Mouse (Mus musculus) spleen, postnatal 14 days (tissue): ENCODE data around the gene Sema4b.

Experiments
- DNase-seq, 2 experiments: peaks; one replicate each; pipeline ENCODE4 v3.0.0; 2021 to 2022; ENCODE audit warnings: low spot score in 2 of 2

Sema4b gene

DNA sequence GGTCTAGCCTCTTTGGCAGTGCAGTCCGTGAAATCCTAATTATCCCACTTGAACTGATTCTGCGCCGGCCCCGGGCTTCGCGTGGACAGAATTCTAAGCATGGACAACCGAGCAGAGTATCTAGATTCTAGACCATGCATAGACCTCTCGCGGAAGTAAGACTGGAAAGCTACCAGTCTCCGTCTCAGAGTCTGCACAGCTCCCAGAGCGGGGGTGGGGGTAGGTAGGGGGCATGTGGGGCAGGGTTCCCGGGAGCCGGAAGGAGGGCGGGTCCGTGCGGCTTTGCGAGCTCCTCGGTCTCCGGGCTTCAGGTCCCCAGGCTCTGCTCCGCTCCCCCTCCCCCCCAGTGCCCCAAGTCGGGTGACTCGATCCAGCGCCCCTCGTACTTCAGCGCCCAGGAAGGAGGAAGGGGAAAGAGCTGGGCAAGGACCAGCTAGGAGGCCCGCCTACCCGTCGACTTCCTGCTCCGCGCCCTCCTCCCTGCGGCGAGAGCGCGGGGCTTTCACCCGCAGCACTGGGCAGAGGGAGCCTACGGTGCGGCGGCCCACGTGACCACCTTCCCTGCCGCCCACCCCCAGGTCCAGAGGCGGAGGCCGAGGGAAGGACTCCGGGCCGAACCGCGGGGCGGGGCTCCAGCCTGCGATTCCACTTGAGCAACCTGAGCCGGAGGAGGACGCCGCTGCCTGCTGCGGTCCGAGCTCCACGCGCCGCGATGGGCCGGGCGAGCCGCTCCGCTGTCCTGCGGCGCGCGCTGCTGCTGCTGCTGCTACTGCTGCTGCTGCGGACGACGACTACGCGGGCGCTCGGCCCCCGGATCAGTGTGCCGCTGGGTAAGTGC is 11.5 kb downstream of the Sema4b start:
- DNase-seq: peak; percentile 67 to 68

GRCm38 (mm10) chr7:80198863-80199262 is 12.2 kb downstream of the Sema4b start:
- no peak for DNase-seq

DNA sequence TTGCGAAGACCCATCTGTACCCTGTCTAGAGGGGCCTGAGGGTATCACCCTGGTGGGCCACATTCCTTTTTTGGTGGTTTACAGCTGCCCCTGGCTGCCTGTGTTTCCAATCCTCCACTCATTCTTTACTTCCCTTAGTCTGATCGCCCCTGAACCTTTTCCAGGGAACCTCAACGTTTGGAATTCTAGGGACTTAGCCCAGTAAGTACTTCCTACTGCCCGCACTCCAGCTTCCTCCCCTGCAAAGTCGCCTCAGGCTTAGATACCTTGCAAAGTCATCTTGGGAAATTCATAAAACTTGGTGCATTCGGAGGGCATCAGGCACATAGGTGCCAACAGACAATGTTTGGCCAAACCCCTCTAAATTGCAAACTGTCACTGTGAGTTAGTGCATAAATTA is 12.6 kb downstream of the Sema4b start:
- no peak for DNase-seq

- no peak for DNase-seq
These were observed 13.4 kb downstream of the Sema4b start for GRCm38 (mm10) chr7:80199851-80200587.

DNA sequence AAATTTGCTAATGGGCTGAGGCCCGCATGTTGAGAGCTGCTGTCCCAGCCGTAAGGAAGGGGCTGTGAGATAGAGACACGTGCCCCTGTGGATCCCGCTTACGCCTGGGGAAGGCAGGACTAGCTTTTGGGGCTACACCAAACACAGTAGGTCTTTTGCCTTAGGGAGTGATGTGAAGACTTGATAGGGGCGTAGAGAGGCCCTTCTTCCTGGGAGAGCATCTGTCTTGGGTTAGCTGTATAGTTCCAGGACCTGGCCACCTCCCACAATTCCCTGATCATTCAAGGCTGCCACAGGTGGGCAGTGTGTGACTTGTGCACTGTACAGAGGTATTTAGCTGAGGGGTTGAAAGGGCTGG is 13.9 kb downstream of the Sema4b start:
- no peak for DNase-seq

GRCm38 (mm10) chr7:80200963-80201539 is 14.4 kb downstream of the Sema4b start:
- no peak for DNase-seq

DNA sequence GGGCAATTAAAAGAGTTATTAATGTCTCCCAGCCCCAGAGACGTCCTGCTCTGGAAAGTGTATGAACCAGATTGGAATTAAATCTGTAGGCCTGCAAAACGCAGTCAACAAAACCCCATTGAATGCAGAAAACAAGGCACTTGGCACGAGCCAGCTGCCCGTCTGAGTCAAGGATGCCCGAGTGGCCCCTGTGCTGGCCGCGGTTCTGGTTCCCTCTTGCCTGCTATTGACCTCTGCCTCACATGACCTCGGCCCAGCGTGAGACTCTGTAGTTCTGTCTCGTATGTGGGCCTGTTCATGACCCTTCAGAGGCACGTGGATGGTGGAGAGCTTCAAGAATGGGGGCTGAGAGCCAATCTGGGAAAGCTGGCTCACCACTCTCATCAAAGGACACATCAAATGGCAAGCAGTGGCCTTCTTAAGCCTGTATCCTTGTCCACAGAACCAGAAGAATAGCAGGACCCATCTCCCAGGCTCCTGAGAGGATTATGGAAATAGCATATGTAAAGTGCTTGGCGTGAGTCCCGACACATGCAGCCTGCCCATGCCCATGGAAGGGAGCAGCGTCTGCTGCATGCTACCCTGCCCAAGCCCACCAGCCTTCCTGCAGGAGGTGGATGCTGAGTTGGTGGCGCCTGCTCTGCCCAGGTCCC is 15.4 kb downstream of the Sema4b start:
- DNase-seq: no peak

- DNase-seq: no peak
These were observed 16.3 kb downstream of the Sema4b start for GRCm38 (mm10) chr7:80202961-80203360.

GRCm38 (mm10) chr7:80203638-80204096 is 17.0 kb downstream of the Sema4b start:
- peak in 1 of 2 experiments; percentile 34 for DNase-seq

GRCm38 (mm10) chr7:80204362-80204761 is 17.7 kb downstream of the Sema4b start:
- no peak for DNase-seq

- DNase-seq: no peak
These were observed 18.3 kb downstream of the Sema4b start for GRCm38 (mm10) chr7:80204961-80205360.

DNA sequence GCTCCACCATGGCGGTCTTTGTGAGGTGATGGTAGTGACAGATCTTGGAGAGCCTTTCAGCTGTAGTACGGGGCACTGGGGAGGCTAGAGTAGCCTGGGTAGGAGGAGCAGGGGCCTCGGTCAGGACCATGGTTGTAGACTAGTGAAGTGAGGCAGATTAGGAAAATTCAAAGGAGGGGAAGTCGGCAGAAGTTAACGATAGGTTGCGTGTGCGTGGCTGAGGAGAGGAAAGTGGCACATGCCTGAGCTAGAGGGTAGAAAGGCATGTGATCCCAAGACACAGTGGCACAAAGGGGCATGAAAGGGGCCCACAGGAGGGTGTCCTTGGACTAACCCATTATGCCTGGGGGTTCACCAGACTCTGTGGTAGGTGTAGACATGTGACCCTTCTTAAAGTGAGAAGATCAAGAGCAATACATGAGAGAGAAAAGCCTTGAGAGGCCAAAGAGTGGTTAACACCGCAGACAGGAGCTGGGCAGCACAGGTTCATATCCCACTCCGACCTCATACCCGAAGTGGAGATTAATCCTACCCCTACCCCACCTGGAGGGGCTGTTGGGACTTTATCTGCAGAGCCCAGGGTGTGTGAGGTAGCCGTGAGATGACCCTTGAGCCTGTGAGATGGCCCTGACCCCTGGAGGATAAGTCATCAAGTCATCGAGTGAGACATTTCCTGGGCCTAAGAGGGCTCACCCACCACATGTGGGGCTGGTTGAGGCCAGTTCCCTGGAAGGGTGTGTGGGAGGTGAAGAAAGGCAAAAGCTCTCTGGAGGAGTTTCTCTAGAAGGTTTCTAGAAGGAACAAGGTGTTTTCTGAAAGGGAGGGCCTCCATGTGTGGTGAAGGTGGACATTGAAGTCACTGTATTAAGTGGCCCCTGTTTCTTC is 19.3 kb downstream of the Sema4b start:
- DNase-seq: no peak

- no peak for DNase-seq
These were observed 20.7 kb downstream of the Sema4b start for GRCm38 (mm10) chr7:80207314-80207731.

DNA sequence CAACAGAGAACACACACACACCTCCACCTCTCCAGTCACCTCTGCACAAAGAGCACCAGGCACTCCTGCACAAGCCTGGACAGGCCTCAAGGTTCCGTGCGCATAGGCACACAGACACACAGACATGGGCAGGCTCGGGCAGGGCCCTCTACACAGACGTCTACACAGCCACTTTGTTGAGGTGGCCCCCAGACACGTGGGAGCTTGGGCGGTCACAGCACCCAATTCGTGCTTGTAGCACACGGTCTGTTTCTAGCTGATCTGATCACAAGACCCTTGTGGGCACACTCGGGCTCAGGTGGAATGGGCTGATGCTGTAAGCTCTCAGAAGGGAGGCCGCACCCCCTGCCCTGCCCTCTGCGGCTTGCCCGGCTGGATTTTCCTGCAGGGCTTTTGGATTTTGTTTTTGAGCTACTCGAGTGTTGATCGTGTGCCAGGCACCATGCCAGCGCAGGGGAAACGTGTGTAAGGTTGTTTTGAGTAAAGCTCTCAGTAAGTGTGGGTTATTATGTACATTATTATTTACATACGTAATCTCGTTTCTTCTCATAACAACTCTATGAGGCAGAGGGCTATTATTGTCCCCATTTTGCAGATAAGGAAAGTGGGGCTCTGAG is 21.5 kb downstream of the Sema4b start:
- DNase-seq: no peak

DNA sequence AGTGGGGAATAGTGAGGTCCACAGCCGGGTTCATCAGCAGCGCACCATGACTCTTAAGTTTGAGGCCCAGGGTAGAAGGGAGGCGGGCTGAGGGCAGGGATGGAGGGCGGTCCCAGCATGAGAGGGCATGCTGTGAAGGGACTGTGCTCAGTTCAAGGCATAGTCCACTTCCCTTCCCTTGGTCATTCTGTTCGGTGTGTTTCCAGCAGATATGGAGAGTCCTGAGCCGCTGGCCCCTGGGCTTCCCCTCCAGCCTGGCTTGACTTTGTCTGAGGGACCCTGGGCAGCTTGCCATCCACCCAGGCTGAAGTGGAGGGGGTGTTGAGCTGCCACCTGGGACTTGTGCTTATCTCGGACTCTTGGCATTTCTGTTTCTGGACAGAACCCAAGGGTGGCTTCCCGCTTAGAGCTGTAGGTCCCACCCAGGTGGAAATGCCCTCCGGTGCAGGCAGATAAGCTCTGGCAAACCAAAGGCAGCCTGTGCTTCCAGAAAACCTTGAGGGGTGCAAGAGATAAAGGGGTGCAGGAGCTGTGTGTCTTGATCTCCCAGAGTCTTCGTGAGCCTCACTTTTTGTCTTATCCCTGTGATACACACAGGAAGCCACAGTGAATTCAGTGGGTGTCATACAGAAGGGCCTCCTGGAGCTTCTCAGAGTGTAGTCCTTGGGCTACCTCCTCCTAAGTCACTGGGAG is 22.2 kb downstream of the Sema4b start:
- DNase-seq: peak; percentile 74 to 80

DNA sequence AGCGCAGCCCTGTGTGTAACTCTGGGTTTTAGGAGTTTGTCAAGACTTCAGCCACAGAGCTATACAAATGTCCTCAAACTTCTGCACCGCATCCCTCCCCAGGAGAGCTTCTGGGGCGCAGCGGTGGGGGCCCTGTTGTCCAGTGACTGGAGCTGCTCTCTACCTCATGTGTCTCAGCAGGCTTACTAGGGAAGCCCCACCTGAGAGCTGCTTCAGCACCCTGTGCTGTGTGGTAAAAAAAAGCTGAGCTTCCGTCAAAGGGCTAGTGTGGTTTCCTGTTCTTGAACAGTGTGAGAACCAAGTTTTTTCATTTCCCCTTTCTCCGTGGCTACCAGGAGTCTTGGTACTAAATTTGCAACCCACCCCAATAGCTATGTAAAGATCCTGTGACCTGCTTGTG is 23.0 kb downstream of the Sema4b start:
- peak in 1 of 2 experiments; percentile 53 for DNase-seq

GRCm38 (mm10) chr7:80210982-80211381 is 24.3 kb downstream of the Sema4b start:
- DNase-seq: no peak

- DNase-seq: no peak
These were observed 27.0 kb downstream of the Sema4b start for GRCm38 (mm10) chr7:80213604-80214003.

DNA sequence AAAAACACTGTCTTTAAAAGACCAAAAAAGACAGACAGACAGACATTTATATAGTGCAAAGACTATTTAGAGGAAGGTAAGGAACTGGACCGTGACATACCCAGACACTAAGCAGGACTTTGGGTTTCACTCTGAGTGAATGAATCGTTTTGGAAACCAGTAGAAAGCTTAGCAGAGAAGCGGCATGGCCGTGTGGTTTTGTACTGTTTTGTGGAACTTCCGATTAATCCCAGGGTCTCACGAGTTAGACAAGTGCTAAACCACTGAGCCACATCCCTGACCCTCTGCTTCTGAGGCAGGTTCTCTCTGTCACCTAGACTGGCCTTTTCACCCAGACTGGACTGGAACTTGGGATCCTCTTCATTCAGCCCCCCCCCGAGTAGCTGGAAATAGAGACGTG is 27.8 kb downstream of the Sema4b start:
- no peak for DNase-seq

GRCm38 (mm10) chr7:80215398-80215797 is 28.8 kb downstream of the Sema4b start:
- DNase-seq: peak; percentile 70 to 84
